Mouse (Mus musculus): ENCODE data around the gene Sec31b.

Sec31b gene

DNA sequence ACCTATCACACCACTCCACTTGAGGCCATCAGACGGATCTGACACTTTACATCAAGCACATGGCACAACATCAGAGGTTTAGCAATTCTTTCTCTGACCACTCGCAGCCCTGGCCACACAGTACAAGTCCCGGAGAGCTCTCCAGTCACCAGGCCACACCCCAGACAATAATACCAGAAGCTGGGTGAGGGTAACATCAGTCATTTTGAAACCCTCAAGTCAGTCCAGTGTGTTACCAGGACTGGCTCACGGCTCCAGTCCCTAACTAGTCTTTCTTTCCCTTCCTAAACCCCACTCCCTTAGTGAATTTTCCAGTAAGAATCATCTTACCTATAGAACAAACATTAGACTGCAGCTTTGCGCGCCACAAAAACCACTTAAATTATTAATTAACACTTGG is 15.6 kb downstream of the Sec31b start:
- DNase-seq (ENCODE audit: low spot score in 2 of 2), result no peak

DNA sequence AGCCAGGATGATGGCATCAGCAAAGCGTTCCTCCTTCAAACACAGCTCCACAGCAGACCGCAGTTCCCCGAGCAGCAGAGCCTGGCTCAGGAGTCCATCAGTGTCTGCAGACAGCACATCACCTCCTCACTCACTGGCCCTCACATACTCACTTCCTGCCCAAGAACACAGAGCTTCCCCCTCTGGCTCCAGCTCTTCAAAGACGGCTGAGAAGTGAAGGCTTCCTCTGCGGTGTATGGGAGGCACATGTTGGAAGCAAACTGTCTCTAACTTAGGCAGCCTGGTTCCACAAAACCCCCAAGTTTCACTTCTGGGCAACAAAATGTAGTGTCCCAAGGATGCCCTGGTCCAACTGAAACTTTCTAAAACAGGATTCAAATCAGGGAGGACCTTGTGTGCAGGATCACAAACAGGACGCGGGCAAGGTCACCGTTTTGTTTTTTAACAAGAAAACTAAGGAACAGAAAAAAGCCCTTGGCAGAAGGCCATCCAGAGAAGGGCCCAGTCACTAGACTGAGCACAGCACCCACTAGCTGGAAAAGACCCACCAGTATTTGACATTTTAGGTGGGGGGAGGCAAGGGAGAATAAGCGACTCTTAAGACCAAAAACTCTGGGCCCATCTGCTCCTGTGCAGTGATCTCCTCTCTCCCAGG is 20.0 kb downstream of the Sec31b start:
- no peak for DNase-seq (ENCODE audit: low spot score in 2 of 2)

DNA sequence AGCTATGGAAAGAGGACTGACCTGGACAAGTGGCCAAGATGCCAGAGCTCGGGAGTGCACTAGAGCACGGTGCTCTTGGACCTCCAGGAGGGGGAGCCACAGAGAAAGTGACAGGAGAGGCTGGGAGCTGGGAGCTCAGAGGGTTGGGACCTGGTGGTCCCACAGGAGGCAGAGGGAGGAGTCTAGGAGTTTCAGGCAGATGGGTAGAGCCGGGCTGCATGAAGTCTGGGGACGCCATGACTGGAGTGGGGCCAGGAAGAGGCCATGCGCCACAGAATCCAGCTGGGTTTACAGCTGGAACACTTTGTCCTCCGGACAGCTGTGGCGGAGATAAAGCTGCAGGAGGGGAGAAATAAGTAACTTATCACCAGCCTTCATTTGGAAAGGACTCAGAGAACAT is 26.5 kb downstream of the Sec31b start:
- no peak for DNase-seq (ENCODE audit: low spot score in 2 of 2)

DNA sequence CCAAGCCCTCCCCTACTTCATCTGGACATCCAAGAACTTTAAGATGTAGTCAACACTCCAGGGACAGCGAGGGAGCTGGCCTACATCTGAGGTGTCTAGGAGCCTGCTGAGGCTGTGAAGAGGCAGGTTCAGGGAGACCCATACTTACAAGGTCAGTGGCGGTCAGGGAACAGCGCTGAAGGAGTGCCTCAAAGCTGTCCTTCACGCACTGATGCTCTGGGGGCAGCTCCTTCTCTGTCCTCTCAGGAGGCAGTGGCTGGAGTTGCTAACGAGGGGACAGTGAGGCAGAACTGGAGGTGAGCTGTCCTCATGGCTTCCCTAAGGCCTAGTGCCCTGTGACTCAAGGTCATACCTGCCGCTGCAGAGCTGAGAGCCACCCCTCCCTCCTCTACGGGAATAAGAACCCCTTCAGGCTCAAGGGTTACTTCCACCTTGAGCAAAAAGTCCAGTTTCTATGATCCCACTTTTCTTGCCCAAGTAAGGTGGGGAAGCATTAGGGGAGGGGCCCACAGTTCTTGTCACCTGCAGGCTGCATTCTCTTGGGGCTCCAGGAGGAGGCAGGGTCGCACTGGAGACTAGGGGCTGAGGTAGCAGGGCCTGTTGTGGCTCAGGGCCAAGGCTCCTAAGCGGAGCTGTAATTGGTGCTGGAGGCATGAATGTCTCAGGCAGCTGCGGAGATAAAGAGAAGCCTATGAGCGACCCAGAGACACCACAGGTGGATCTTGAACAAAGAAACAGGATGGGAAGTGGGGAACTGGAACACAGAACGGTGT is 27.5 kb downstream of the Sec31b start:
- no peak for DNase-seq (ENCODE audit: low spot score in 2 of 2)

DNA sequence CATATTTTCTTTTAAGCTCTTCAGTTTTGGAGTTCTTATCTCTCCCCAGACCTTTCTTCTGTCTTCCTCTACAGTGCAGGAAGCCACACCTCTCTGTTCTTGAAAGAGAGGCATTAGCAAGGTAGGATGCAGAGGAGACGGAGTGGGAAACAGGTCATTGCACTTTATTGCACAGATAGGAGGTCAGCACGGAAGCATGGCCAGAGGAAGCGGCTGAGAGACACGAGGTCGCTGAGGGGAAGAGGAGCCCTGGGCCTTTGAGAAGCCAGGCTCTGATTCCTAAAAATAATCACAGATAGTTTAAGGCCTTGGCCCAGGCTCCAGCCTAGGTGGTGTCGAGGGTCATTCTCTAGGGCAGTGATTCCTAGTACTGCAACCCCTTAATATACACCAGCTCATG is 29.9 kb downstream of the Sec31b start:
- DNase-seq (ENCODE audit: low spot score in 2 of 2), result no peak

DNA sequence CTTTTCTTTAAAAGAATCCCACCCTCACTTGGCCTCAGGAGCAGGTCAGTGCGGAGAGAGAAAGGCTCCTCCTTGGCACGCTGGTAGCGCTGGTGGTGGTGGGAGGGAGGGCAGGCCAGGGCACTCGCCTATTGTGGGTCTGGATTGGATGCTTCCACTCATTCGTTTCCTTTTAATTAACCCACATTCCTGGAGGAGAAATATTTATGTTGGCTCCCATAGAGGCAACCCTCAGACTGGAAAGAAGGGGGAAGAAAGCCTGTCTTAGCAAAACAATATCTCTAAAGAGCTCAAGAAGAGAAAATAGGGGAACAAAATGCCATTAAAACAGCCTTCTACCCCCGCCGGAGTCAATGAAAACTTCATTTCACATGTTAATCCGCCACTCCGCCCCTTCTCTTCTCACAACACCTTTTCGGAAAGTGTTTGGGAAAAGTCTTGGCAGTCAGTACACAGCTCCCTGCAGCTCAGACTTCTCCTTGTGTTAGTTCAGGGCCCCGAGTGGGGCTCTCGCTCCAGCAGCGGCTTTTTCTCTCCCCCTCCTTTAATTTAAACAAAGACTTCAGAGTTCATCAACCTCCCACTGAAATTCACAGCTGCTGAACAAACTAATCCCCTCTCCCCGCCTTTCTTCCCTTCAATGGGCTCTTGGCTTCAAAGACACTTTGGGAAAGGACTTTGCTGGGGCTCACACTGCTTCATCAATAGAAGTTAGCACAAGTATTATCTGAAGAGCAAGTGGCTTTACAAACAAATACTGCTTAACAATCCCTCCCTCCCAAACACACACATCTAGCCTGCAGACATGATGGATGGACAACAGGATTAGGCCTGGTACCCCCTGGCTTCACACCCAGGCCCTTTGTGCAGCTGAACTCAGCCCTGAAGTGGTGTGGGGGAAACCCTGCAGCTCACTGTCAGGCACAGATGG is 30.9 kb downstream of the Sec31b start:
- no peak for DNase-seq (ENCODE audit: low spot score in 2 of 2)

DNA sequence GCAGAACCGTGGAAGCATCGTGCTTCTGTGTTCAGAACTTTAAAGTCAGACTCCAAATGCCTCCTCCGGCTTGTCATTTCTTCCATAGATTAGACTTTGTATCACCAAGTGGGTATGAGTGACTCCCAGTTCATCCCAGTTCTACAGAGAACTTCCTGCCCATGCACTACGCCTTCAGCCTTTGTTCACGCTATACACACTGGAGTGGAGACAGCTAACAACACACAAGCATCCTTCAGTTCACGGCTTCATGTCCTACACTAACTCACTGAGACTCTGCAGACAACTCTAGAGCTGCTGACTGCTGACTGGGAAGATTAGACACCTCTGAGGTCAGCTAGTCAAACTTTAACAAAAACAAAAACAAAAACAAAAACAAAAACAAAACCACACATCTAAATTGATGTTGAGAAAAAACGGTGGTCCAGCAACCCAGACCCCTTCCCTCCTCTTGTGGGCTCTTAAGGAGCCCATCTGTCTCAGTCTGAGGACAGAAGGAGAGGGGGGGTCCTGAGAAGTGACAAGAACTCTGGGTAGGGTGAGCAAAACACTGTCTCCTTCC is 31.7 kb downstream of the Sec31b start:
- no peak for DNase-seq (ENCODE audit: low spot score in 2 of 2)

DNA sequence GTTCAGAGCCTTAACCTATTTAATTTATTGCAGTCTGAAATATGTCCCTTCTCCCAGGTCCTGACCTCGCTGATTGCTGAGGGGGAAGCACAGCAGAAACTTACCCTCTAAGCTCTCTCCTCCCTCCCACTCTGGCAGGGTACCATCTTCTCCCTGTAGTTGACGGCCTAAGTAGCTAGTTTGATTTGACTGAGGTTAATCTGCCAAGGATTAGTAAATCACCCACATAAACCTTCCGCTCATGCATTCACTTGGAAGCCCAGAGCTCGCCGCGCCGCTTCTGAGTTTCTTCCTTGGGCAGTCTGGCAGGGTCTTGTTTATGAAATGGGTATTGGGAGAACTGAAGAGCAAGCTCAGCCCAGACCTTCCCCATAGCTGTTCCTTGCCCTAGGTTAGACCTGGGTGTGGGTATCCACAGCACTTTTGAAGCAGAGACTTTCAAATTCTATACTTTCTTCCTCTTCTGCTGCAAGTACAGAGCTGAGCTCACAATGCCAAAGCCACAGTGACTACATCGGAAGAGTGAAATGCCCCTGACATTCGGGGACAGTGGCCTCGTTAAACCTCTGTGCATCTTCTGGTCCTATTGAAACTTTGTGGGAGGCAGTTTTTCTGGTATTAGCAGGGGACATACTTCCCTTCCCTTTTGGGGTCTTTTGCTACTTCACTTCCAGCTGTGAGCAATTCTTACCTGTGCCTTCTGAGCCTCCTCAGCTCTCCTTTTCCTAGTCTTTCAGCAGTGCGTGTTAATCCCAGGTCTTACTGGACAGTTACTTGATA is 32.4 kb downstream of the Sec31b start:
- DNase-seq (ENCODE audit: low spot score in 2 of 2), result no peak

DNA sequence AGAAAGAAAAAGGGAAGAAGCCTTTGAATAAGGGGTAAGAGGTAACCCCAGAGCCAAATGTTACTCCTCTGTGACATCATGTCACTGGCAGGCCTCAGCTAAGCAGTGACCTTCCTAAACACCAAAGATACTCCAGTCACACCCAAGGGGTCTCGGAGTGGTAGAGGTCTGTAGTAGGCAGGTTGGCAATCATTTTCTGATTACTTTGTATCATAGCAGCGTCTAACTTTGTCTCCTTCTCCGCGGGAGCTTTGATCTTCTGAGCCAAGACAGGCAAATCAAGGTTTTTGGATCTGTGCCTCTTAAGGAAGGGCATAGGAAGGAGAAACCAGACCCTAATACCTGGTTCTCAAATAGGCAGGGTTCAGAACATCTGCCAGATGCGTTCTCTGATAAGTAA is 33.1 kb downstream of the Sec31b start:
- no peak for DNase-seq (ENCODE audit: low spot score in 2 of 2)

DNA sequence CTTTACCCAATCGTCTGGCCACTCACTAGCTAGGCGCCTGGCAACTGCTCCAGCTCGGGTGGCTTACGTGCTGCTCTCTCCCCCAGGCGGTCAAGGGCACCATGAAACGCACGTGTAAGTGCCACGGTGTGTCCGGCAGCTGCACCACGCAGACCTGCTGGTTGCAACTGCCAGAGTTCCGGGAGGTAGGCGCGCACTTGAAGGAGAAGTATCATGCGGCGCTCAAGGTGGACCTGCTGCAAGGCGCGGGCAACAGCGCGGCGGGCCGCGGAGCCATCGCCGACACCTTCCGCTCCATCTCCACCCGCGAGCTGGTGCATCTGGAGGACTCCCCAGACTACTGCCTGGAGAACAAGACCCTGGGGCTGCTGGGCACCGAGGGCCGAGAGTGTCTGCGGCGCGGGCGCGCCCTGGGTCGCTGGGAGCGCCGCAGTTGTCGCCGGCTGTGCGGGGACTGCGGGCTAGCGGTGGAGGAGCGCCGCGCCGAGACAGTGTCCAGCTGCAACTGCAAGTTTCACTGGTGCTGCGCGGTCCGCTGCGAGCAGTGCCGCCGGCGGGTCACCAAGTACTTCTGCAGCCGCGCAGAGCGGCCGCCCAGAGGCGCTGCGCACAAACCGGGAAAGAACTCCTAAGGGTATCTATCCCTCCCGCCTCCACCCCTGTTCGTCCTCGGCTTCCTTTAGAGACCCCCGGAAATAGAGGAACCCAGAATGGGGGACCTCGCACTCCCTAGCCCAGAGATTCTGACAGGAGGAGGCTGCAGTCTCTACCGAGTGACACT is 34.0 kb downstream of the Sec31b start:
- no peak for DNase-seq (ENCODE audit: low spot score in 2 of 2)

DNA sequence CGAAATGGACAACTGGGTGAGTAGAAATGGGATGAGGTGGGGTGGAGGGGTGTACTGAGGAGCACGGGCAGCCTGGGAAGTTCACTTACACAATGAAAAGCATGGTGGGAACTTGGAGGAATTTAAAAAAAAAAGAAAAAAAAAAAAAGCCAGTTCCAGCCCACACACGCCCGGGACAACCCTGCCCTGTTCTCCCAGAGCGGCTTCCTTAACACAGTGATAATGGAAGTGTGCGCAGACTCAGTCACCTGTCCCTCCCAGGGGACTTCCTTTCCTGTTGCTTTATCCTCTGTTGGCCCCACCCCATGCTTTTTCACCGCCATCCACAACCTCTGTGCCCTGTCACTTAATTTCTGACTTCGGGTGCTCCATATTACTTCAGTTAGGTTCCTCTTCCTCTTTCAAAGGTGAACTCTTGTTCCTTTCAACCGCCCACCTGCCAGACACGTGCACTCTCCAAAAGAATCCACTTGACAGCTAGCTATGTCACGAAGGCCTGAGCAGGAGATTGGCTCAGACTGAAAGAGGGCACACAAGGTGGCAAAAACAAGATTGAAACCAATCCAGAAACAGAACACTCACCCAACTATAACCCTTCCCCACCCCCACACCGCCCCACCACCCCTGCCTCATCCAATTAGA is 35.0 kb downstream of the Sec31b start:
- DNase-seq (ENCODE audit: low spot score in 2 of 2), result no peak

DNA sequence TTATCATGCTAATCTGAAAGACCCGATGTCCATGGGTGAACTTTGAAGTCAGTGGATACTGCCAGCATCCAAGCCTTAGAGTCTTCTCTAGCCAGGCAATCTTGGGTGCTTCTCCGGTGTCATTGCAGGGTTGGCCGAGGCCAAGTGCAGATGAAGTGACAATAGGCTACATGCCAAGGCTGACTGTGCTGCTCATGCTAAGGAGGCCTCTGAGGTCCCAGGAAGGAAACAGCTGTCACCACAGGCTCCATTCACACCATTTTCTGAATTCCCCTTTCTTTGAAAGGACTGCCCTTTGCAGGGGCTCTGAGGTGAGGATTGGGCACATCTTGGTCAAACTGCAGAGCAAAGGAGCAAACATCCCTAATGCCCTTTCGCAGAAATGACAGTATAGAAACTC is 42.9 kb downstream of the Sec31b start:
- DNase-seq (ENCODE audit: low spot score in 2 of 2), result no peak

DNA sequence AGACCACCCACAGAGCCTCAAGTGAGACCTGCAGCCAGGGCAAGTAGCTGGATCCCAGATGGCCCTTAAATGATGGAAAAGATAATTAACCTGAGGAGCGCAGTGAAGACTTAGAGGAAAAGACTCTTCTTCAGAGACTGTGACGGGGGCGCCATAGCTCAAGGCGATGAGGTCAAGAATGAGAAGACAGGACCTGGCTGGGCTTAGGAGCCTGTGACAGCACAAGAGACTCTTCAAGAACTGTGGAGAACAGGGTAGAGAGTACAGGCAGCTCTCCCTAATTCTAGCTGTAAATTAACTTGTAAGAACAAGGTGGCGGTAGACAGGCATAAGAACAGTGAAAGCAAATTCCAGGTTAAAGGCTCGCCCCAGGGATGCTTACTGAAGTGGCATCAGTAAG is 43.7 kb downstream of the Sec31b start:
- no peak for DNase-seq (ENCODE audit: low spot score in 2 of 2)

DNA sequence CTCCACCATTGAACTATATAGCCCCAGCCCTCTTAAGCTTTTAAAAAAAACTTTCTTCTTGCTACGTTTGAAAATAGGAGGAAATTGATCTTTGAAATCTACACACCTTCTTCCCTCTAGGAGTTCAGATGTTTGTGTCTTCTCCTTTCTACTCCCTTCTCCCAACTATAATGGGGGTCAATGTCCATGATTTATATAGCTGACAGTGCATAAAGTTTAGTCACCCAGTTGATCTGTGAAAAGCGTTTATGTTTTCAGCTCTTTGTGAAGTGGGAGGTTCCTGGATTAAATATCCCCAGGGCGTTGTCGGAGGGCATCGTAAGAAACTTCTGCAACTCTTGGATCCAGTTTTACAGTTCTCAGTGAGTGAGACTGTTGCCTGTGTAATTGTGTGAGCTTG is 45.4 kb downstream of the Sec31b start:
- DNase-seq (ENCODE audit: low spot score in 2 of 2), result no peak

DNA sequence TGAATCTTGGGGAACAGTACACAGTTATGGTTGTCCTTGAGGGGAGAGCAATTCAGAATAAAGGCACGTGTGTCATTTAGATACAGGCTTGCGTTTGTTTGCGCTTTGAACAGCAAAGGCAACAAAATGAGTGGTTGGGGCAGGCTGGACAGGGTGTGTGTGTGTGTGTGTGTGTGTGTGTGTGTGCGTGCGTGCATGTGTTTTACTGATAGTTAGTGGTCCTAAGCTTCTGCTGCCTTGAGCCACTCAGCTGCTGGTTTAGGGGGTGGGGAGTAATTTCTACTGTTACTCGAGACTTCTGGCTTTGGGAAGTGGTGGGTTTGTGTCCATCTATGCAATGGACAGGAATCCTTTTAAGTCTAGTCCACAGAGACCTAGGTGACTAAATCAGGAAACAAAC is 46.7 kb downstream of the Sec31b start:
- DNase-seq (ENCODE audit: low spot score in 2 of 2), result no peak

DNA sequence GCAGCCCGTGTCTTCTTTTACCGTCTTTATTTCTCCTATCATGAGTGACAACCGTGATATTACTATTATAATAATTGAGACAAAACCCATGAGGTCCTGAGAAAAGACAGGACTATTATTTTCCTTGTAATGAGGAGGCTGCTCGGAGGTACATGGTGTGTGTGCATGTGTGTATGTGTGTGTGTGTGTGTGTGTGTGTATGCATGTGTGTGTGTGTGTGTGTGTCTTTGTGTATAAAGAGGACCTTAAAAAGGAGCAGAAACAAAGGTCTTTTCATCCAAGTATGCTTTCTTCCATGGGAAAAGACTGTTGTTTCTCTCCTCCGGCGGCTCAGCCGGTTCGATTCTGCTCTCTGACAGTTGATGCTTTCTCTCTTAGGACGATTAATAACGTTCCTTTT is 48.7 kb downstream of the Sec31b start:
- no peak for DNase-seq (ENCODE audit: low spot score in 2 of 2)

DNA sequence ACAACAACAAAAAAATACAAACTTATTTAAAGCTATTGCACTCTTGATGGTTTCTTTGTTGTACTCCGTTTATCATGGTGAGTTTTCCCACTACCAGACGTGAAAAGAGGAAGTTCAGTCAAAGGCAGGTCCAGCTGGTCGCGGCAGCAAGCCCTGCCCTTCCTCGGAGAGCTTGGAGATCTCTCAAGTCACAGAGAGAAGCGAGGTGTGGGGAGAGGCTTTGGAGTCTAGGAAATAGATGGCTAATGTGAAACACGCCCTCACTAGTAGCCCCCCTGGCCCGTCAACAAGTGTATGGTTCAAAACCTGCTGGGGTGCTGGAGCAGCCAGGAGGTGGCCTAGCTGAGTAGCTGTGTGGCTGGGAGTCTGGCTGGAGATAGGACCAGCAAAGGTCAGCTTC is 49.2 kb downstream of the Sec31b start:
- DNase-seq (ENCODE audit: low spot score in 2 of 2), result no peak

DNA sequence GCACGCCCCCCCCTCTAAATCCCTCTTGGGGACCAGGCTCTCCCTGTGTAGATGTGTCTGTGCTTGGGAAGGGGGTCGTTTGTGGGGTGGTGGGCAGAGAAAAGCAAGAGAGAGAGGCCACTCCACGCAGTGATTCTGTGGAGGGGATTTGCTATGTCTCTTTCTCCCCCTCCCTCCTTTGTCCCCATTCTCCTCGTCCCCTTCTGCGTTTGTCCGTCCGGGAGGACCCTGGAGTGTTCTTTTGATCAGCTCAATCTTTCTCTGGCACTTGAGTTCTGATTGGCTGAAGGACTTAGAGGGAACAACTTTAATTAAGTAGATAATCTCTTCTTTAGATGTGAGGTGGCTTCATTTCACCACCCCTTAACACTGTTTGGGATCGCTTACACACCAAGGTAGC is 52.5 kb downstream of the Sec31b start, which contains the start of gene Wnt8b:
Wnt8b (plus strand) TSS at position 345 of the 400 bp plus-strand sequence.
- DNase-seq (ENCODE audit: low spot score in 2 of 2), result no peak

DNA sequence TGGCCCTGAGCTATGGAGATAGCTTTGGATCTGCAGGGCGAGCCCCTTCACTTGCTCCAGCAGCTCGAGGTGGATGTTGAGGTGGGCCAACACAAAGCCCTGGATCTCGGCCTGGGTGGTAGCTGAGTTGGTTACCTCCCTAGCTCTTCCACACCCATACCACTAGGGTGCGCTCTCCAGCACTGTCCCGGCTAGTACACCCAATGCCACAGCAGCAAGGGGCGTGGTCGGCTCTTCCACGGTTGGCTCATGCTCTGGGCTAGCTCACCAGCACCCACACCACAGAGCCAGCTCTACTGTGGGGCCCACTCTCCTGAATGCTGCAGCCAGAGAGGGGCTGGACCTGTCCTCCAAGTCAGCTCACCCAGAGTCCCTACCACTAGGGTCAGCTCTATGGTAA is 58.4 kb downstream of the Sec31b start:
- DNase-seq (ENCODE audit: low spot score in 2 of 2), result peak; percentile 62 to 81

DNA sequence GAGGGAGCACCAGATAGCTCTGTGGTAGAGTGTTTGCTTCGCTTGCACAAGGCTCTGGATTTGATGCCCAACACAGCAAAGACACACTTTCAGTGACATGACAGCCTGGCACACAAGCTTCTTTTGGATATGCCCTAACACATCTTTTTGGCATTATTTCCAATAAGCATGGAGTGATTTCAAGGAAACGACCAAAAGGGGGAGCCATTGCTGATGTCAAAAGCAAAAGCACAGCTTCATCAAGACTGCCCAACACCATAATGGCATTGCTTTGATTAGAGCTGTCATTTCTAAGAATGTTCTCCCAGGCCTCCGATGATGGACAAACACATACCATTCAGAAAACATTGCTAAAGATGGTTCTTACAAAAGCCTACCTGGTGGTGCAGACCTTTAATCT is 69.1 kb downstream of the Sec31b start:
- DNase-seq (ENCODE audit: low spot score in 2 of 2), result no peak

Data from spleen, postnatal 4 days (tissue).